Mouse (Mus musculus) stomach, embryonic 16.5 days (tissue): ENCODE results near the gene Tarbp1. TPM values are rescaled to one million over a fixed set of nuclear protein-coding genes. Genes with fewer than 3 reads are reported as not detected.
A peak's percentile ranks its signal among the peaks of the same experiment; 100 is the strongest.
"Not testable (repeated sequence)": the region's sequence is repeated elsewhere in the genome, so short reads cannot be mapped to it uniquely, and the experiment has no call there.

Source experiments
- ATAC-seq: fragments of 200-750 bp; cut with Nextera tagmentation; 2 replicates; pipeline ENCODE4 v1.8.0; 2017; ENCODE audit warnings: moderate number of reproducible peaks, moderate TSS enrichment; ENCODE audit not compliant: insufficient read depth, low FRiP score
- H3K27ac ChIP-seq: fragments of 300-500 bp; sonication (generic); 2 replicates; pipeline ENCODE4 v1.5.1; 2014; ENCODE audit warnings: low read length
- H3K27me3 ChIP-seq: fragments of 300-500 bp; sonication (generic); 2 replicates; pipeline ENCODE4 v1.6.1; 2014; ENCODE audit warnings: low read length, control low read depth, mixed read lengths; ENCODE audit not compliant: control insufficient read depth, insufficient read depth
- H3K36me3 ChIP-seq: fragments of 300-500 bp; sonication (generic); 2 replicates; pipeline ENCODE4 v1.6.1; 2014; ENCODE audit warnings: low read length; ENCODE audit not compliant: control insufficient read depth, insufficient read depth
- H3K4me1 ChIP-seq: fragments of 300-500 bp; sonication (generic); 2 replicates; pipeline ENCODE4 v1.6.1; 2014; ENCODE audit warnings: low read length, control low read depth, mixed read lengths; ENCODE audit not compliant: control insufficient read depth, insufficient read depth
- H3K4me2 ChIP-seq: fragments of 300-500 bp; sonication (generic); 2 replicates; pipeline ENCODE4 v1.6.1; 2014; ENCODE audit warnings: low read depth, low read length, mixed read lengths
- H3K4me3 ChIP-seq: fragments of 300-500 bp; sonication (generic); replicated peaks from 2 replicates; pipeline ENCODE4 v1.5.1; 2014; ENCODE audit warnings: mild to moderate bottlenecking, low read length
- H3K9ac ChIP-seq: fragments of 300-500 bp; sonication (generic); 2 replicates; pipeline ENCODE4 v1.6.1; 2014; ENCODE audit warnings: low read length
- H3K9me3 ChIP-seq: fragments of 300-500 bp; sonication (generic); replicated peaks from 2 replicates; pipeline ENCODE4 v1.6.1; 2016; ENCODE audit warnings: low read length, control low read depth; ENCODE audit not compliant: control insufficient read depth
- WGBS: fragments of 180-500 bp; shearing (Covaris S2); extraction: QIAGEN DNeasy Blood & Tissue Kit; methylation state at CpG from one replicate; pipeline ENCODE4 v1.1.7; 2014; 5-methylcytosine and 5-hydroxymethylcytosine counted together
- polyA plus RNA-seq: library from polyadenylated mRNA; unstranded; fragments of >200 nt; fragmentation: Nextera tagmentation; extraction: Ambion mirVana; gene quantifications from 2 replicates; pipeline ENCODE4 v1.2.1, GENCODE M21; 2015

Gene Tarbp1
- polyA plus RNA-seq, 1 experiment from 2014 or later: 2.2 TPM

- H3K27me3 ChIP-seq, H3K4me1 ChIP-seq, H3K27ac ChIP-seq, H3K9me3 ChIP-seq, ATAC-seq, H3K9ac ChIP-seq, H3K36me3 ChIP-seq, H3K4me3 ChIP-seq, H3K4me2 ChIP-seq: not testable (repeated sequence)
- 42% methylated on average over 29 of the region's 29 CpGs for WGBS
Measured at GRCm38 (mm10) chr8:126476151-126476855, 1.4 kb upstream of the Tarbp1 start.

GRCm38 (mm10) chr8:126475738-126476137 is 873 bp upstream of the Tarbp1 start:
- not testable (repeated sequence) for H3K4me2 ChIP-seq

GRCm38 (mm10) chr8:126473802-126474298 is 1.0 kb downstream of the Tarbp1 start:
- peak overlapping the region; percentile 84 for H3K9ac ChIP-seq
- no peaks in the 10 kb centered on the region for H3K9me3 ChIP-seq
- peak overlapping the region; percentile 77 for H3K4me3 ChIP-seq
- peaks cover 8% of the 10 kb centered on the region; the same call in 1 of the 2 replicates for H3K4me1 ChIP-seq
- 0 out of 2 replicates have a peak, but pooled peaks cover 6% of the 10 kb centered on the region for H3K36me3 ChIP-seq
- no peak for ATAC-seq
- 11% methylated on average over 16 of the region's 16 CpGs for WGBS
- peak overlapping the region; percentile 86; the same call in 1 of the 2 replicates for H3K27ac ChIP-seq
- H3K4me2 ChIP-seq: peak overlapping the region; percentile 79
- H3K27me3 ChIP-seq: no peaks in the 10 kb centered on the region

More at GRCm38 (mm10) chr8:126475738-126476137, 873 bp upstream of the Tarbp1 start:
- H3K27ac ChIP-seq, H3K4me3 ChIP-seq, H3K27me3 ChIP-seq, H3K9me3 ChIP-seq, ATAC-seq, H3K4me1 ChIP-seq, H3K36me3 ChIP-seq, H3K9ac ChIP-seq: not testable (repeated sequence)
- WGBS: 50% methylated on average over 8 of the region's 8 CpGs

- no peak for ATAC-seq
- H3K36me3 ChIP-seq: 0 out of 2 replicates have a peak, but pooled peaks cover 13% of the 10 kb centered on the region
- no peak overlapping the region for H3K4me3 ChIP-seq
- no peak overlapping the region for H3K9ac ChIP-seq
- H3K4me2 ChIP-seq: no peak overlapping the region
- no peak overlapping the region for H3K27ac ChIP-seq
- 80% methylated on average over 7 of the region's 7 CpGs for WGBS
- no peaks in the 10 kb centered on the region for H3K9me3 ChIP-seq
- no peaks in the 10 kb centered on the region for H3K4me1 ChIP-seq
- no peaks in the 10 kb centered on the region for H3K27me3 ChIP-seq
Measured at GRCm38 (mm10) chr8:126464071-126464470, 10.8 kb downstream of the Tarbp1 start.

- Histone ChIP-seq H3K4me1 (no peaks in the 10 kb centered on the region), H3K27ac (no peak overlapping the region), H3K4me2 (no peak overlapping the region), H3K27me3 (no peaks in the 10 kb centered on the region), H3K4me3 (no peak overlapping the region), H3K9ac (no peak overlapping the region), H3K9me3 (no peaks in the 10 kb centered on the region), H3K36me3 (peaks cover 10% of the 10 kb centered on the region; the same call in 1 of the 2 replicates)
- ATAC-seq: no peak
- WGBS: 71% methylated on average over 7 of the region's 7 CpGs
Measured at GRCm38 (mm10) chr8:126461735-126462134, 13.1 kb downstream of the Tarbp1 start.

- H3K9ac ChIP-seq: no peak overlapping the region
- ATAC-seq: no peak
- WGBS: 57% methylated on average over 3 of the region's 3 CpGs
- peaks cover 6% of the 10 kb centered on the region; the same call in 1 of the 2 replicates for H3K36me3 ChIP-seq
- no peaks in the 10 kb centered on the region for H3K27me3 ChIP-seq
- no peaks in the 10 kb centered on the region for H3K9me3 ChIP-seq
- H3K27ac ChIP-seq: no peak overlapping the region
- no peak overlapping the region for H3K4me2 ChIP-seq
- H3K4me1 ChIP-seq: no peaks in the 10 kb centered on the region
- no peak overlapping the region for H3K4me3 ChIP-seq
Measured at GRCm38 (mm10) chr8:126460274-126460673, 14.6 kb downstream of the Tarbp1 start.

GRCm38 (mm10) chr8:126455383-126455782 is 19.5 kb downstream of the Tarbp1 start:
- H3K9ac ChIP-seq: no peak overlapping the region

GRCm38 (mm10) chr8:126451158-126451557 is 23.7 kb downstream of the Tarbp1 start:
- H3K27me3 ChIP-seq: no peaks in the 10 kb centered on the region
- H3K27ac ChIP-seq: no peak overlapping the region
- no peak overlapping the region for H3K9ac ChIP-seq
- H3K4me1 ChIP-seq: no peaks in the 10 kb centered on the region
- no peaks in the 10 kb centered on the region for H3K9me3 ChIP-seq
- peaks cover 18% of the 10 kb centered on the region for H3K36me3 ChIP-seq
- H3K4me3 ChIP-seq: no peak overlapping the region
- 83% methylated on average over 8 of the region's 8 CpGs for WGBS
- no peak for ATAC-seq
- H3K4me2 ChIP-seq: no peak overlapping the region

More at GRCm38 (mm10) chr8:126455383-126455782, 19.5 kb downstream of the Tarbp1 start:
- no peak for ATAC-seq
- Histone ChIP-seq H3K9me3 (no peaks in the 10 kb centered on the region), H3K4me2 (no peak overlapping the region), H3K27ac (no peak overlapping the region), H3K27me3 (no peaks in the 10 kb centered on the region), H3K4me3 (no peak overlapping the region), H3K4me1 (no peaks in the 10 kb centered on the region), H3K36me3 (peaks cover 23% of the 10 kb centered on the region)
- 76% methylated on average over 7 of the region's 7 CpGs for WGBS

- Histone ChIP-seq H3K9me3 (no peaks in the 10 kb centered on the region), H3K9ac (no peak overlapping the region), H3K27me3 (no peaks in the 10 kb centered on the region), H3K4me3 (no peak overlapping the region), H3K4me2 (no peak overlapping the region), H3K27ac (no peak overlapping the region), H3K36me3 (peaks cover 4% of the 10 kb centered on the region; the same call in 1 of the 2 replicates), H3K4me1 (no peaks in the 10 kb centered on the region)
- ATAC-seq: no peak
- 65% methylated on average over 2 of the region's 2 CpGs for WGBS
Measured at GRCm38 (mm10) chr8:126438937-126439336, 35.9 kb downstream of the Tarbp1 start.
